Mouse (Mus musculus) neural tube, embryonic 10.5 days (tissue): ENCODE measurements around the gene Ipmk.
"Not testable (repeated sequence)": the region's sequence is repeated elsewhere in the genome, so short reads cannot be mapped to it uniquely, and the experiment has no call there.

Experiments
- DNase-seq: peaks from one replicate; pipeline ENCODE4 v3.0.0-alpha.2; 2017; ENCODE audit warnings: low spot score; ENCODE audit errors: extremely low spot score

Ipmk gene

DNA sequence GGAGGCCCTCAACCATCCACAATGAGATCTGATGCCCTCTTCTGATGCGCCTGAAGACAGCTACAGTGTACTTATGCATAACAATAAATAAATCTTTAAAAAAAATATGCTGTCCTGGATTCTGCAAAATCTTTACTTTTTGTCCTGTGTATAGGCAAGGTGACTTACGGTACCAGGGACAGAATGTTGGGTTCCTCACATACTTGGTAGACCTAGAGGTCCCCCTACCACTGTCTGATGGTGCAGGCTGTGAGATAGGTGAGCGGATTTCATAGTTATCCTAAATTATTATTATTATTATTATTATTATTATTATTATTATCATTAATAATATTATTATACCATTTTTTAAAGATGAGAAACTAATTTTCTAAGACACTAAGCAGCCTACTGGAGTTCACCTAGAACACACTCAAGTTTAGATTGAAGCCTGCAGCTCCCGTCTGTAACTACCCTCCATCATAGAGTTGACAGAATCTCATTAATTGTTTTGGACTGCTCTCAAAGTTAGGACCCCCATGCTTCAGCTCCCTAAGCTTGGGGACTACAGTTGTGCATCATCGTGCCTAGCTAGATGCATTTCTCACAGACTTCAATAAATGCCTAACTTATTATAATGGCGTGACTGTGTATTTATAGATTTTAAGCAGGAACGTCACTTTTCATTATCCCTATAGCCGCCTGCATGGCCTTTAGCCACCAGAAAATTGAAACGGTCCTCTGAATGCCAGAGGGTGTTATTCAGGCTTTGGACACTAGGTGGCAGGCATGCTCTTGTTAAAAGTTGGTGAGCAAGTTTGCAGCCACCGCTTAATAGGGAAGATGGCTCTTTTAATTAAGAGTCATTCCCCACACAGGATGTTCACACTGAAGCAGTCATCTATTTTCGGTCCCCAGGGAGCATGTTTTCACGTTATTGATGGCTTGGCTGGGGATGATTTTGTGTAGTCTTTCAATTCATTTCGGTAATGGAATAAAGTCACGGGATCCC, 74.8 kb downstream of the Ipmk start:
- DNase-seq, result peak; percentile 80

DNA sequence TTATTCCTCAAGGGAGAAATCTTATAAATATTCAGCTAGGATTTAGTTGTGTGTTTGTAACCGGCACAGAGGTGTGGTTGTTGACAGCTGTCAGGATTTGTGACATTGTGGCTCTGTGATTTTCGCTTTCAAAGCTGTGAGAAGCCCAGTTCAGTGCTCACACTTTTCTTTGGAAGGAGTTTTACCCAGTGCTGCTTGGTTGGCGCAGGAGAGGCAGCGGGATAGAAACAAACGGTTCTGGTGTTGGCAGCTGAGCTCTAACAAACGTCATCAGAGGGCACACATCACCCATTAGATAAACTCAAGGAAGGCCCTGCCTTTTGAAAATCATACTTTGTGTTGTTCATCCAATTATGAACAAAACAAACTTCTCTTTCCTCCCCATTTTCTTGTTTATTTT, 79.2 kb downstream of the Ipmk start:
- DNase-seq, result no peak

DNA sequence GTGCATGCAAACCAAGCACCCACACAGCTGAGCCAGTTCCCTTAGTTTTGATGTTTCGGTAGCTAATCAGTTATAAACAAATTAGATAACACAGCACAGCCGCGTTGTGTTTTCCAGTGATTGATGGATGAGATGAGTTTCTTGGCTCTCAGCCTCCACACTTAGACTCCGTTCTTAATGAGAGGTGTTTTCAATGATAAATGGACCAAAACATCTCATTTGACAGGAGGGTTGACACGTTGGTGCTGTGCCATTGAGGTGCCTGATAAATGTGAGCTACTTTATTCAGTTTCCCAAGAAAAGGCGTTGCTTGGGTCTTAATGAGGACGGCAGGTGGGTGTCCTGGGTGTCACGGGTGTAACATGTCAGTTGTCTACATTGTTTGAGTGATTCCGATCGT, 79.8 kb downstream of the Ipmk start:
- DNase-seq, result no peak

DNA sequence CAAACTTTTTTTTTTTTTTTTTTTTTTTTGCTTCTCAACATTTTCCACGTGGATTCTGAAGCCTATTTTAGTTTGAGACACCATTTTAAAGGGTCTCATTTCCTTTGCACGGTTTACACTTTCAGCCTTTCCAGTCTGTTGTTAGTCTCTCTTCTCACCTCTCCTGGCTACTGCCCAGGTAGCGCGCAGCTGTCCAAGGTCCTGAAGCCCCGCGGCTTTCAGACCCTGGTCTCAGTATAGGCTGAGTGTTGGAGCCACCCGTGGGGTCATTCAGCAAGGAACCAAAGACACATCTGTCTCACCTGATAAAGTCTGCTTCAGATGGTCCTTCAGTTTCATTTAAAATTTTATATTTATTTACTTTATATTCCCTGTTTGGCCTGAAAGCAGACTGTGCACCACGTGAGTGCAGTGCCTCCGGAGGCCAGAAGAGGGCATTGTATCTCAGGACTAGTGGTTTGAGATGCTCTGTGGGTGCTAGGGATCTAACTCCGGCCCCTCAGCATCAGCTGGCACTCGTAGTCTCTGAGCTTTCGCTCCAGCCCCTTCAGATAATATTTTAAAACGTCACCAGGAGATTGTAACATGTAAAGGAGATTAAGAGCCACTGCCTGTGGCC, 80.8 kb downstream of the Ipmk start:
- no peak for DNase-seq

DNA sequence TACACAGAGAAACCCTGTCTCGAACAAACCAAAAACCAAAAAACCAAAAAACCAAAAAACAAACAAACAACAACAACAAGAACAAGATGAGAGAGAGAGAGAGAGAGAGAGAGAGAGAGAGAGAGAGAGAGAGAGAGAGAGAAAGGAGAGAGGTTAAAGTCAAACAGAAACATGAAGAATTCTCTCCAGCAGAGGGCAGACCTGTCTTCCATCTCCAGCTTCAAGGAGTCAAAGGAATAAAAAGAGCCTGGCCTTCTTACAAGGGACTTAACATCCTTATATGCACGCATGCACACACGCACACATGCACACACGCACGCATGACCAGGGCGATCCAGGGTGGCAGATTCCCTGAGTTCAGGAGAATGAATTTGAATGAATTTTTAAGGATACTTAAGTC, 83.1 kb downstream of the Ipmk start:
- no peak for DNase-seq

DNA sequence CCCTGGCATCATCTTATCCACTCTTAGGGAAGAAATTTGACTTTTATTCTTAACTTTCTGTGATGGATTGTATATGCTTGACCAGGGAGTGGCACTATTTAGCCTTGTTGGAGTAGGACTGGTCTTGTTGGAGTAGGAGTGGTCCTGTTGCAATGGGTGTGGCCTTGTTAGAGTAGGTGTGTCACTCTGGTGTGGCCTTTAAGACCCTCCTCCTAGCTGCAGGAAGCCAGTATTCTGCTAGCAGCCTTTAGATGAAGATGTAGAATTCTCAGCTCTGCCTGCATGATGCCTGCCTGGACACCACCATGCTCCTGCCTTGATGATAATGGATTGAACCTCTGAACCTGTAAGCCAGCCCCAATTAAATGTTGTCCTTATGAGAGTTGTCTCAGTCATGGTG, 95.5 kb downstream of the Ipmk start:
- DNase-seq, result no peak

GRCm38 (mm10) chr10:71447661-71448060, 100.1 kb downstream of the Ipmk start:
- no peak for DNase-seq

- no peak for DNase-seq
Measured at GRCm38 (mm10) chr10:71448284-71448683, 100.7 kb downstream of the Ipmk start.

- no peak for DNase-seq
Measured at GRCm38 (mm10) chr10:71455355-71455754, 107.8 kb downstream of the Ipmk start.

GRCm38 (mm10) chr10:71462371-71462770, 114.8 kb downstream of the Ipmk start:
- DNase-seq, result not testable (repeated sequence)

DNA sequence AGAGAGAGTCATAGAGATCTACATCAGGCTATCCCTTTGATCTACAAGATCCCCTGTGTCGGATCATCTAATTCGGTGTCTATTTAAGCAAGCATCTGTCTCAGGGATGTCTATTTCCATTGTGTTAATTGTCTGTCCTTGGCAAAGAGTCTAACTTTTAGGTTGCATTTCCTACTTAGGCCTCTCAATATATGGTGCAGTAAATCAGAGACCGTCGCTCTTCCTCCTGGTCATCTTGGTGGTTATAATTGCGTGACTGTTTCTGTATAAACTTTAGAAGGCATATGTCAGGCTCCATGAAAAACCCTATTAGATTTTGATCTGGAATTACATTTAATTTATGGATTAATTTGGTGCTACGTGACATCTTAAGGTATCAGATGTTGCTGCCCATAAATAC, 116.9 kb downstream of the Ipmk start:
- no peak for DNase-seq

DNA sequence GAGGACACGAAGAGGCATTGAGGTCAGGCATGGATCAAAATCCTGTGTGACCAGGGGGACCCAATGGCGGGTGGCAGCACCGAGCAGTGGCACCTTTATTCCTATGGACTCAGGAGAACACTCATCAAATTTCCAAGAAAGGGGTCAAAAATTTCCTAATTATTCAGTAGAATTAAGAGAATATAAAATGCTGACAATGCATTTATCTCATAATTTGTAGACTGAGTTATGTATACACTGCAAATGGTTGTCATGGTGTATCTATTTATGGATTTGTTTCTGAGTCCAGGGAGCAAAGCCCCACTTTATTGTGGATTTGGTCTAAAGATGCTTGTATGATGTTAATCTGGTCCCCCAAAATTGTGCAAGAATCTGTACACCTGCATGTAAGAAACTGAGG, 120.8 kb downstream of the Ipmk start:
- no peak for DNase-seq

- DNase-seq, result no peak
Measured at GRCm38 (mm10) chr10:71469751-71470150, 122.2 kb downstream of the Ipmk start.

DNA sequence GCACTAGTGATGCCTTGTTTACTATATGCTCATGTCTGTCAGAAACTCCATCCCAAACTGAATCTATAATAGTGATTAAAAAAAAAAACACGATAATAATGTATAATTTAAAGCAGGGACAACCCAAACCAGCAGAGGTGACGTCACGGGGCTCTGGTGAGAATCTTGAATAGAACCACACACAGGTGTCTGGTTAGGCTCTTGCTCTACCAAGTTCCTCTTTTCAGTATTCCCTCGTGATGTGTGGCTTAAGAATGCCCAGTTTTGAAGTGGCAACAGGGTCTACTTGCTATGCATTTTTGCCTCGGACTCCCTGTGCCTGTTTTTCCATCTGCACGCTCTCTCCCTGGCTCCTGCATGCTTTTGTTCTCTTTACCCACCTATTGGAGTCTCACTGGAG, 124.5 kb downstream of the Ipmk start:
- DNase-seq, result no peak

- no peak for DNase-seq
Measured at GRCm38 (mm10) chr10:71473590-71473989, 126.0 kb downstream of the Ipmk start.

GRCm38 (mm10) chr10:71476471-71477080, 129.0 kb downstream of the Ipmk start:
- DNase-seq, result no peak

GRCm38 (mm10) chr10:71477147-71477546, 129.6 kb downstream of the Ipmk start:
- DNase-seq, result no peak

DNA sequence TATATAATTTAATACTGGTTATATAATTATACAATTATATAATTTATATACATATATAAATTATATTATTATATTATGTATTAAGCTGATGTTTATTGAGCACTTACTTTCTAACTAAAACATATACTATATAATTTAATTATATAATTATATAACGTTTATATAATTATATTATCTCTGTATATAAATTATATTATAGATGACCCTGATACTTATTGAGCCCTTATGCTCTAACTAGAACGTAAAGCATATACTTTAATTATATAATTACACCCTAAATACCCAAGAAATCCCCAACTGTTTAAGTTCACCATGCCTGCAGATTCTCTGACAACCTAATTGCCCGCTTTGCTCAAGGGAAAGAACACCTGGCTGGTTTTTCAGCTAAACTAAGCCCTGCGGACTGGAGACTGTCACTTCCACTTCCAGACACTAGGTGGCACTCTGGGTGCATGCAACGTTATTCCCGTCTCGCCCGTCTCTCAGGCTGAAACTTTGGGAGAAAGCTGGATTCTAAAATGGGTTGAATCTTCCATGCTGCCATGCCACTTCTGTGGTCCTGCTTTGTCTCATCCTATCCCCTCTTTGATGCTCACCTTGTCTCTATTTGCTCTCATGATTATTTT, 132.2 kb downstream of the Ipmk start:
- DNase-seq, result peak; percentile 78
